Mouse (Mus musculus) MEL-GATA-1-ER (cell line): Measurements from ENCODE around the gene Sik3.
A peak's percentile ranks its signal among the peaks of the same experiment; 100 is the strongest.

ENCODE experiments used
- DNase-seq: peaks from one replicate; pipeline ENCODE4 v3.0.0-alpha.2; 2012; ENCODE audit warnings: low read depth; ENCODE audit errors: extremely low read depth

The Sik3 gene

GRCm38 (mm10) chr9:46012091-46013008, at the start of gene Sik3, which contains the start of gene Pafah1b2:
Gene Sik3, plus strand, starts transcription at chr9:46012820.
Gene Pafah1b2, minus strand, starts transcription at chr9:46012690.
- no peak for DNase-seq

- no peak for DNase-seq
These were observed 49.0 kb upstream of the Sik3 start for GRCm38 (mm10) chr9:45963577-45963976.

- DNase-seq = no peak
These were observed 35.7 kb upstream of the Sik3 start for GRCm38 (mm10) chr9:45976884-45977283.

GRCm38 (mm10) chr9:45979778-45980177, 32.8 kb upstream of the Sik3 start:
- no peak for DNase-seq

GRCm38 (mm10) chr9:45980611-45981010, 32.0 kb upstream of the Sik3 start:
- no peak for DNase-seq

GRCm38 (mm10) chr9:45981331-45981730, 31.3 kb upstream of the Sik3 start:
- no peak for DNase-seq

- peak; percentile 35 for DNase-seq
These were observed 28.8 kb upstream of the Sik3 start for GRCm38 (mm10) chr9:45983676-45984408.

- peak; percentile 54 for DNase-seq
These were observed 28.0 kb upstream of the Sik3 start for GRCm38 (mm10) chr9:45984409-45985228.

GRCm38 (mm10) chr9:45985229-45985567, 27.4 kb upstream of the Sik3 start:
- DNase-seq = no peak

GRCm38 (mm10) chr9:45999009-45999408, 13.6 kb upstream of the Sik3 start:
- DNase-seq = no peak

- no peak for DNase-seq
These were observed 8.9 kb upstream of the Sik3 start for GRCm38 (mm10) chr9:46003729-46004128.

- DNase-seq = no peak
These were observed 8.1 kb upstream of the Sik3 start for GRCm38 (mm10) chr9:46004529-46004928.

- no peak for DNase-seq
These were observed 6.4 kb upstream of the Sik3 start for GRCm38 (mm10) chr9:46006224-46006623.

- no peak for DNase-seq
These were observed 3.5 kb upstream of the Sik3 start for GRCm38 (mm10) chr9:46008931-46009668.

GRCm38 (mm10) chr9:46009669-46009983, 3.0 kb upstream of the Sik3 start:
- peak; percentile 72 for DNase-seq

- DNase-seq = peak; percentile 81
These were observed 1.3 kb upstream of the Sik3 start for GRCm38 (mm10) chr9:46011094-46011970.

- no peak for DNase-seq
These were observed 478 bp downstream of the Sik3 start for GRCm38 (mm10) chr9:46013009-46013586.

- DNase-seq = no peak
These were observed 996 bp downstream of the Sik3 start for GRCm38 (mm10) chr9:46013616-46014015.

GRCm38 (mm10) chr9:46014251-46014681, 1.6 kb downstream of the Sik3 start:
- DNase-seq = no peak
